Mouse (Mus musculus) activated CD4-positive, CD25-positive, alpha-beta regulatory T cell, adult 4 months (primary cell): ENCODE measurements around the gene Hist1h4d. TPM values are rescaled to one million over a fixed set of nuclear protein-coding genes. Genes with fewer than 3 reads are reported as not detected.

Experiments used
- ATAC-seq: one replicate; pipeline ENCODE4 v1.8.0; 2017
- polyA plus RNA-seq, 2 experiments: library from polyadenylated mRNA; unstranded; fragments of 100-300 nt; shearing (Covaris generic); gene quantifications; one replicate each; pipeline ENCODE4 v1.2.1; 2017

The Hist1h4d gene
- polyA plus RNA-seq, 2 experiments from 2014 or later, result 36.8 to 39.3 TPM

DNA sequence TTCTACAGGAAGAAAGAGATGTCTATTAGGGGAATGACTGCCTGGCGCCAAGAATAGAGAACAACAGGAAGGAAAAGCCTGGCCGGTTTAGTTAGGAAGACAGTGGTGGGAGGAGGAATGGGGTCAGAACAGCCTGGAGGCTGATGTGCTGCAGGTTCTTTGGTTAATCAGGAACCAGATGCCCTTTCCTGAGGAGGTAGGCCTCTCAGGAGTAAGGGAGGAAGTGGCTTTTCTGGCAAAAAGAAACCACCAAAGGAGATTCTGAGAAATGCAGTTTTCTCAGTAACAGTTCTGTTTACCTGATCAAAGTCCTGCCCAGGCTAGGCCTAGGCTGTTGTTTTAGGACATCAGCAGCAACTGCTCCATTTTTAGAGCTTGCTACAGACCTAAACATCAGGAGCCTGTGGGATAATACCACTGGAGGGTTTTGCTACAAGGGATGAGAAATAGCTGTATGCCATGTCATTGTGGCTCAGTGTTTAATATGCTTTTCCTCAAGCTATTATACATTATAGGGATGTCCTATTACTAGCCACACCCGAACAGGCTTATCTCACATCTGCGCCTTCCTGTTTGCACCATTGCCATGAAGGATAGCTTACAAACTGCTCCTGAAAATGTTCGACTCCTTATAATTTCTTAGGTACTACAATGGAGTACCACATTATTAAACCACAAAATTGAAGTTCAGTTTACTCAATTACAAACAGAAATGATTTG, 11.8 kb downstream of the Hist1h4d start:
- no peak for ATAC-seq

DNA sequence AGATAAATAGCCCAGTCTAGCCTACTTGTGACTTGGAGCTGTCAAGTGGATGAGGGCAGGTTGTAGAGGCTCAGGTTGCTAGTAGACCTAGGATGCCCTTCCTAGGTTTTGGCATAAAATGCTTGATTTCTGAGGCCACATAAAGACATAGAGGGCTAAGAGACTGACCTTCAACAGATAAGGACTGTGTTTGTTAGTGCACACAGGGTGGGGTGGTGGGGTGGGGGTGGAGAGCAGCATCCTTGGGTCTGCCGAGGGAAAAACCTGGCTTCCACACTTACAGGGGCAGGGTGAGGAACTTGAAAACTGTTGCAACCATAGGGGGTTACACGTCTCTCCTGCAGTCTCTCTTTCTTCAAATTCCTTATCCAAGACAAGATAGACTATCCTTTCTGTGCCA, 13.8 kb downstream of the Hist1h4d start:
- ATAC-seq, result no peak

DNA sequence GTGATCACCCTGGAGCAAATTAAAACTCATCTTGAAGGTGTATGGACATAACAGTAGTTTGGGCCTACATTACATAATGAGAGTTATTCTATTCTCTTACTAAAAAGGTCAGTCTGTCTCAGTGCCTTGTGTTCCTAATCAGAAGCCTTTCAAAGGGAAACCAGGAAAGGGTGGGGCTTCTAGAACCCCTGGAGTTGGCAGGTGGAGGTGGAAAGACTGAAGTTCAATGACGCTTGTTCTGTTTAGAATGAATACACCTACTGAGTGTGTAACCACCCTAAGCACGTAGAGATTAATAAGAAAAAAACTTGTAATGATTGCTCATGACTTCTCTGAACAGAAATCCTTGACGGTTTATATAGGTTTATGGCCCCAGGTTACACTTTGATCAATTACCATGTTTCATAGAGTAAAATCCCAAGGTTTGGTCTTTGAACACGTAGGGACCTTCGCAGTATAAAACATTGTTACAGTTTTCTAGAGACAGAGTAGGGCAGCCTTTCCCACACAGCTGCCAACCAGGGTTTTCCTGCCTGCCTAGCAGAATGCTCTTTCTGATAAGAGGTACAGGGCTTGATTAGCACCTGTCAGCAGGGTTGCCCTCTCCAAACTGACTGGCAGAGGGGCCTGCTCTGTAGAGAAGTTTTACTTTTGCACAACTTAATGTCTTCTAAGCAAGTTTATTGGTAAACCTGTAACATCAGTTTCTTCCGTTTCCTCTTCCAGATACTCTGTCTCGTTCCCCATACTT, 14.4 kb downstream of the Hist1h4d start:
- no peak for ATAC-seq

DNA sequence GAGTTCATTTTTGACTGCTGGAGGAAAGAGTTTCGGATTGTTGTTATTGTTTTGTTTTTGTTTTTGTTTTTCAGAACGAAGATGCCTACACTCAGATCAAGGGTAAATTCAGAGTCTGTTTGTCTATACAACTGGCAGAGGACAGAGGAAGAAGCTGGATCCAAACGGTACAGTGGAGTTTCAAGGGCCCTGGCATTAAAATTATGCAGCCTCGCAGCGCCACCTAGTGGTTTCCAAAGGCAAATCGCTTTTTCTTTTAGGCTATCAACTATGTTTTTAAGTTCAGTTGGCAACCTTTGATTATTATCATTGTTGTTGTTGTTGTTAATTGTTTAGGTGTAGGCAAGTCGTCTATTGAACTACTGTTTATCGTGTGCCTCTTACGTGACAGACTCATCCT, 16.6 kb downstream of the Hist1h4d start:
- ATAC-seq, result peak; percentile 52

DNA sequence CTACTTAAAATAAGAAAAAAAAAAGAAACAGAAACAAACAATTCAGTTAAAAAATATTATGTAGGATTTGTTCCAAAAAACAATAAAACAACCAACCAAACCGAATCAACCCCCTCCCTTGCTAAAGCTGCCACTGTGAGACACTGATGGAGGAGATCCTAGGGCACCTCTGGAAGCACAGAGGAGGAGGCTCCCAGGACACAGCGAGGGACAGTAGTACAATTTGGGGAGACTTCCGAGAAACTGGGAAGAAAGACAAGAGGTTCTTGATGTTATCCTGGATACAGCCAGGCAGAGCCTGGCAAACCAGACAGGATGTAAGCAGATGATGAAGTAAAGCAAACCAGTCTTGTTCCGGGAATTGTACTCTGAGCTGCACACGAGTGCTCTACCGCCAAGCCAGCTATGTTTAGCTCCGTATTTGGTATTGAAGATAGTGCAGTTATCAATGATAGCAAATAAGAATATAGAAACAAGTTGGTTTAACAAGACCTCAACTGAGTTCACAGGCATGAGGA, 21.8 kb downstream of the Hist1h4d start:
- ATAC-seq, result no peak

DNA sequence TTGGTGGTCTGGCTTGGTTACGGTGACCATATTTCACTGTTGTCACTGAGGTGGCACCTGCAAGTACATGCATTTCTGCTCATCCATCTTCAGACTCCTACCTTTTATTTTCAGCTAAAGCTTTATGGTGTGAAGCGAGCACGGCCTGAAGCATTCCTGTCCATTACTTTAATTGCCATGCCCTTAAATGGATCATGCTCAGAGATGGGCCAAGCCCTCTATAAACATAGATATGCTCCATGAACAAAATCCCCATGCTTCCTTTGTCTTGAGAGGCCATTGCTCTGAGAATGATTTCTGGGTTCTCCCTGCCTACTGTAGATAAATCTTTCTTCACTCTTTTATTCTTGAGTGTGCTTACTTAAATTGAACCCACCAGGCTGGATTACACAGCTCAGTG, 23.1 kb downstream of the Hist1h4d start:
- ATAC-seq, result no peak

DNA sequence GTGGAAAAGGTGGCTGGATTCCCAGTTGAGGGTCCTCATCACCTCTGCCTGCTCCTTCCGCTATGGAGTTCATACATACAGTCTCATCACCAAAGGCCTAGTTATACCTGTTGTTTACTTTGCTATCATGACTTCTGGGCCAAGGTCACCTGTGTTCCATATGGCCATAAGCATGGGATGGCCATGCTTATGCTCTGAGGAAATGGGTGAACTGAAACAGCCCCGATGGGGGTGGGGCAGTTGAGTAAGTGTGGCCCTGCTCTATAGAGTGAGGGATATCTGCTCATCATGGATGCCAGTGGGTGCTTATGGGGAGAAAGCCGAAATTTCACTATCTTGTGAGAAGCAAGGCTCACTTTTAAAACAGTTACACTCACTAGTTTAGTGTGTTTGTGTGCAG, 23.7 kb downstream of the Hist1h4d start:
- ATAC-seq, result no peak

DNA sequence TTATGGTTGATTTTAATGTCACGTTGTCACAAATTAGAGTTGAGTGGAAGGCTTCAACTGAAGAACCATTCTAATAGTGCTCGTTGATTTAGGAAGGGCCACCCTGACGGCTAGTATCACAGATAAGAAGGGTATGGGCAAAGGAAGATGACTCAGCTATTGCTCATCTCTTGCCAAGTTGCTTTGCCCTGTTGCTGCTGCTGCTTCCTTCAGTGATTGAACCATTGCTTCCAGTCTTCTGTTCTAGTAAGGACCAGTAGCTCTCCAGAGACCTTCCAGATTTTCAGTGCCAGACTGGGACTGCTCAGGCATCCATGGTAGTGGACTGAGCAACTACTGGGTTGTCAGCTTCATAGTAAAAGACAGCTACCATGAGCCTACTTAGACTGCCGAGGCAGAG, 27.8 kb downstream of the Hist1h4d start:
- no peak for ATAC-seq

DNA sequence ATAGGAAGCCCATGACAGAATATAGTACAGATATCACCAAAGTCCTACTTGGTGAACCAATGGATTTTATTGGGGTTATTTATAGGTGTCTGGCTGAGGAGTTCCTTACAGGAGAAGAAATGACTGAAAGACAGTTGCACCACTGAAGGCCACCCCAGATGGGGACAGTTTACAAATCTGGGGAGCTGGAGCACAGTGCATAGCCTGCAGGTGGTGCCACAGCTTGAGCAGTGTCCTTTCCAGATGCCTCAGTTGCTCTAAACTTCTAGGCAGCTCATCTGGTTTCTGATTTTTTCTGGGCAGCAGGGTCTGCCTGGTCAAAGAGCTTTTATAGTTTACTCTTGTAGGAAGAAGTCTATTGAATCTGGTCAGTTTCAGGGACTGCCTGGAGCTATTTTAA, 28.4 kb downstream of the Hist1h4d start:
- no peak for ATAC-seq

DNA sequence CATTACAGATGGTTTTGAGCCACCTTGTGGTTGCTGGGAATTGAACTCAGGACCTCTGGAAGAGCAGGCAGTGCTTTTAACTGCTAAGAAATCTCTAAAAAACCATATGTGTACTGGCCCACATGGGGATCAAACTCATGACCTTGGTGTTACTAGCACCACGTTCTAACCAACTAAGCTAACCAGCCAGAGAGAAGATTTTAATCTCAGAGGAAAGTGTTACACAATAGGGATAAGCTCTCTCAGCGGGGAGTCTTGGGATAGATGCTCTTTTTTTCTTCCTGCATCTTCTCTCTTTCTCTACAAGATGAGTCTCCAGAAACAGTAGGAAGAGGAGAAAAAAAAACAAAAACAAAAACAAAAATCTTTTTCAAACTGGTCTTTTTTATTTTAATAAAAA, 29.0 kb downstream of the Hist1h4d start:
- no peak for ATAC-seq

DNA sequence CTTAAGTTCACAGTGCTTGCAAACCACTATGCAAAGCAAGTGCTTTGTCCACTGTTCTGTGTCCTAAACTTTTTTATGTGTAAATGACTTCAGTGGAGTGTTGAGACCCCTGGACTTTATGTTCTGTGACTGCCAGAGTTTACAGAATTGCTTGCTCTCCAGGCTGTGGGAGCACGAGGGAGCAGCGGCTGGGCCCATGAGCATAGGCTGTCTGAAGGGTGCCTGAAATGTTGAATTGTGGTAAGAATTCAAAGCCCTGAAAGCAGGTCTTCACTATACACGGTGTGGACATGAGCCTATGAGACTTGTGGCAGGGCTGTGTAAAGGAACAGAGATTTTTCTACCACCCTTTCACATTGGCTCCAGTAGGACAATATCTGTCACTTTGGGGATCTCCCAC, 30.2 kb downstream of the Hist1h4d start:
- no peak for ATAC-seq

DNA sequence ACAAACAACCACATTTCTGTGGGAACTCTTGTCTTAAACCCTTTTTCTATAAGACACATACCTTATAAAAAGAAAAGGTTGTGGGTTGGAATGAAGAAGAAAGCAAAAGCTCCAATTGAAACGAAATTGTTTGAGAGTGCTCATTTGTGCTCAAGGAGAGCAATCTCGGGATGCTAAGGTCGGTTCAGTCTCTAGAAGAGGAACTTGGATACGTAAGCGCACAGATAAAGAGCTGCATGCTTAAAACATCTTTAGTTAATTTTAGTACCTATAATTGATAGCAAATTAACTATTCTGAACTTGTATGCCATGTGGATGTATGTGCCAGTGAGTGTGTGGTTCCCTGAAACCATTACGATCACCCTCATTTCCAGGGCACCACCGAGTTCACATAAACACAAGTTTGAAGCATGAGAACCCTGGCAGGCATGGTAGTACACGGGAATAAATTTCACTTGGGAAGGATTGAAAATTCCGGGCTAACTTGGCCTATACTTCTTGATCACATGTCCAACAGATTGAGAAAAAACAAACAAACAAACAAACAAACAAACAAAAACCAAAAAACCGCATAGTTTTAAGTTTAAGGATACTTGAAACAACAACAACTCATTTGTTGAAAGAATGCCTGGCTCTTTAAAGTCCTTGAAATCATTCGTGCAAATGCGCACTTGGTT, 38.8 kb downstream of the Hist1h4d start:
- no peak for ATAC-seq

DNA sequence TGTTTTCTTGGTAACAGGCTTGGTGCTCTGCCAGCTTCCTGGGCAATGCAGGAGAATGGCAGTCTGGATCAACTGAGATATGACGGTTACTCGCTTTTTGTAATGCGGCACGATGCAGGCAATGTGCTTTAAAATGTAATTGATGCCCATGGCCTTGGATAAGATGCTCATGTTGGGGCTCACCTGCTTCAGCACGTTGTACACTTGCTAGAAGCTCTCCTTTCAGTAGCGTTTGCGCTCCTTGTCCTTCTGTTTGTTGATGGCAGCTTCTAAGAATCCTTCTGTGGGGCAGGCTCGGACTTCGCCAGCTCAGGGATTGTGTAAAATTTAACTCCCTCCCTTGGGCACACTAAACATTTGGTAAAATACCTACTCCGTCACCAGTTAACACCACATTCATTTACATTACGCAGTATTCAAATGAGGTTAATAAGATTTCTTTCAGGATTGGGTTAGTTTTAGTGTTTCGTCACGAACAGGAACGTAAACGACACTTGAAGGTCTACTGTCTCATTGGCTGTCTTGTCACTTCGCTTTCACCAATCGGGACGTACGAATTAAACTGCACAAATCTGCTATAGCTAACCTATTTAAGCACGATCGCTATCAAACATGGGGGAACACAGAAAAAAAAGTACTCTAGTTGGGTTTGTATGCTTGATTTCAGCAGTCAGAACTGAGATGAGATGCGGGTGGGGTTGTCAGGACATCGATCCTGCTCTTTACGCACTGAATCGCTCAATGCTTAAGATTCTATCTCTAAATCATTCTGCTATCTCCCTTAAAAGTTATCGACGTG, 39.5 kb downstream of the Hist1h4d start, which contains the start of gene Hist1h2be:
TSS of gene Hist1h2be (minus strand) at position 392 of the 799 bp plus-strand sequence.
- peak; percentile 87 for ATAC-seq

DNA sequence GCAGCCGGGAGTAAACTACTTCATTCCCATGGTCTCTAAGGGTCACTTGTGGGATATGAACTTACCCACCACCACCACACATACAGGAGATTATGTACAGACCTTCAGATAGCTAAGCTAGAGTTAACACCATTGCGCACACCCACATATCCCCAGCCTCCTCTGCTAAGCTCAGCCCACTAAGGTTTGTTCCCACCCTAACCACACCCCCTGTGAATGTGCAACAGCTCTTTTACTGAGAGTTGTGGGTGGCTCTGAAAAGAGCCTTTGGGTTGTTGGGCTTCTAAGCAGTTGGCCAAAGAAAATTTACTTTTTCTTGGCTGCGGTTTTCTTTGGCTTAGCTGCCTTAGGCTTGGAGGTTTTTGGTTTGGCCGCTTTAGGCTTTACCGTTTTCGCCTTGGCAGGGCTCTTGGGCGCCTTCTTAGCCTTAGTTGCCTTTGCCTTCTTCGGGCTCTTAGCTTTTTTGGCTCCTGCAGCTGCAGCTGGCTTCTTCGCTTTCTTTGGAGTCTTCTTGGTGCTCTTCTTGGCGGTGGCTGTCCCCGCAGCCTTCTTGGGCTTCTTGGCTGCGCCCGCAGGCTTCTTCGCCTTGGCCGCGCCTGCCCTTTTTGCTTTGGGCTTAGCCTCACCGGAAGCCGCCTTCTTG, 40.3 kb downstream of the Hist1h4d start:
- peak; percentile 74 for ATAC-seq

DNA sequence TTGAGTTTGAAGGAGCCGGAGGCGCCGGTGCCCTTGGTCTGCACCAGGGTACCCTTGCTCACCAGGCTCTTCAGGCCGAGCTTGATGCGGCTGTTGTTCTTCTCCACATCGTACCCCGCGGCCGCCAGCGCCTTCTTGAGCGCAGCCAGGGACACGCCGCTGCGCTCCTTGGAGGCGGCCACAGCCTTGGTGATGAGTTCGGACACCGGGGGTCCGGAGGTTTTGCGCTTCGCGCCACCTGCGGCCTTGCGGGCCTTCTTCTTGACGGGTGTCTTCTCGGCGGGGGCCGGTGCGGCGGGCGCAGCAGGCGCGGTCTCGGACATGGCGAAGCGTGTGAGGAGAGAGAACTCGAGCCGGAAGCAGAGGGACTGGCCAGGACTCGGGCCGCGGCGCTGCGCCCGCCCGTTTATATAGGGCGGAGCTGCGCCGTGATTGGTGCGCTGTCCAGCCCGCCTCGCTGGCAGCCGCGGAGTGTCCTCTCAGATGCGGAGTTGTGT, 40.8 kb downstream of the Hist1h4d start, which contains the start of gene Hist1h1e:
TSS of gene Hist1h1e (minus strand) at position 384 of the 497 bp plus-strand sequence.
- ATAC-seq, result peak; percentile 36

DNA sequence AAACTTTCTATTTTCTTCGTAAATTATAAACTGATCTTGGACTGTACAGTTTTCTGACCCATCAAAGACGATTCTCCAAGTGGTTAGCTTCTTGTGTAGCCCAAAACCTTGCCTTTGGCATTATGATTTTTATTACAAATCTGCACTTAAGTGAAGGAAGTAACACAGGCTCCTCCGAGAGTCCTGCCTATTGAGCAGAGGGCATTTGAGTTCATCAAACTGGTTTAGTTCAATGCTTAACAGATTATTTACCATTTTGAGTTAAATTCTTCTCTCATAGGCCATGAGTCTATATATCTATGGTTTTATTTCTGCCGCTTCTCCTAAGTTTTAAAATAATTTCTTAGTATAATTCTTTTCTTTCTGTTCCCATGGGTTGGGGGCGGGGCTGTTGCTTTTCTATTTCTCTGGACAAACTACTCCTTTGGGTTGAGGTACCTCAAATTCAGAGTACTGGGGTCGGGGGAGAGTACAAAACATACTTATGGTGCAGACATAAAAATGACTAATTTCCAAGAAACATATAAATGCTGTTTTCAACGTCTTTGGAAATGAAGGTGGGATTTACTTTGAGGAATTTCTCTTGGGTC, 41.6 kb downstream of the Hist1h4d start:
- ATAC-seq, result no peak

DNA sequence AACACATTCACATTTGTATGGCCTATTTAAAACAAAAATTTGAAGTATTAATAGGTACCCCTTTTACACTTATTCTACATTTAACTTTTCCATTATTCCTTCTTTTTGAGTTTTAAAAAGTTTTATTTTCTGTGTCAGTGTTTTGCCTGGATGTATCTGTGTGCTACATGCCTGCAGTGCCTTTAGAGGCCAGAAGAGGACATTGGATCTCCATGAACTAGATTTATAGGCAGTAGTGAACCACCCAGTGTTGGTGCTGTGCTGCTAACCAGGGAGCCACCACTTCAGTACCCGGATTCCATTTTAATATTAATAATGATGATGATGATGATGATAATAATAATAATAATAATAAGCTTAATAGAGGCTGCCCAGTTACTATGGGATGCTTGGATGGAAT, 49.3 kb downstream of the Hist1h4d start:
- no peak for ATAC-seq
